Mouse (Mus musculus) olfactory bulb, adult 2 months (tissue): ENCODE results near the gene Cxadr.

Experiments used
- CTCF ChIP-seq: fragments of 200-500 bp; IDR thresholded peaks from 2 replicates; pipeline ENCODE4 v1.5.1; 2012; ENCODE audit warnings: low read depth, mild to moderate bottlenecking, low read length, moderate library complexity; ENCODE audit not compliant: insufficient read depth
- POLR2A ChIP-seq: fragments of 200-500 bp; IDR thresholded peaks from 2 replicates; pipeline ENCODE4 v1.6.1; 2012; ENCODE audit warnings: mild to moderate bottlenecking, low read depth, low read length, moderate library complexity; ENCODE audit not compliant: insufficient read depth

DNA sequence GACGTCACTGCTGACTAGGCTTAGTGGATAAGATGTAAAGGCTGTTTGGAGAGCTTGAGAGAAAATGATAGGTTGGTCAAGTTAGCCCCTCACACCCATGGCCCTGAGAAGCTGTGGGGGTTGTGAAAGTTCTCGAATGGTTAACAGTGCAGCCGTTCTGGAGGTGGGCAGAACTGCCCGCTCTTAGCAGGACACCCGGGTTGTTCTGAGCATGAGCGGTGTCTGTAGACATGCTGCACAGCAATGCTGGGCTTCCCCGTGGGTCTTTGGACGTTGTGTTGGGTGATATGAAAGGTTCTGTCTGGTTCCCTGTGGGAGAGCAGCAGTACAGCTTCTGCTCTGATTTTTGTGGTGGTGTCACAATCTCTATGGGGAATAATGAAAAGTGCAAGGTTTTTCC, 5.3 kb downstream of the Cxadr start:
- TF ChIP-seq POLR2A: no peak
- no peak for TF ChIP-seq CTCF
